Mouse (Mus musculus) urinary bladder, adult 2 months (tissue): ENCODE measurements at regions not wholly inside any gene's neighbourhood (a gene's known extent, or its start where the extent isn't known, plus 50 kb on each side); places are given as distances from the start of the nearest gene placed in this dataset.
"Not testable (repeated sequence)": the region's sequence is repeated elsewhere in the genome, so short reads cannot be mapped to it uniquely, and the experiment has no call there.

Experiments
- DNase-seq: peaks from one replicate; pipeline ENCODE4 v3.0.0; 2022; ENCODE audit warnings: low spot score

DNA sequence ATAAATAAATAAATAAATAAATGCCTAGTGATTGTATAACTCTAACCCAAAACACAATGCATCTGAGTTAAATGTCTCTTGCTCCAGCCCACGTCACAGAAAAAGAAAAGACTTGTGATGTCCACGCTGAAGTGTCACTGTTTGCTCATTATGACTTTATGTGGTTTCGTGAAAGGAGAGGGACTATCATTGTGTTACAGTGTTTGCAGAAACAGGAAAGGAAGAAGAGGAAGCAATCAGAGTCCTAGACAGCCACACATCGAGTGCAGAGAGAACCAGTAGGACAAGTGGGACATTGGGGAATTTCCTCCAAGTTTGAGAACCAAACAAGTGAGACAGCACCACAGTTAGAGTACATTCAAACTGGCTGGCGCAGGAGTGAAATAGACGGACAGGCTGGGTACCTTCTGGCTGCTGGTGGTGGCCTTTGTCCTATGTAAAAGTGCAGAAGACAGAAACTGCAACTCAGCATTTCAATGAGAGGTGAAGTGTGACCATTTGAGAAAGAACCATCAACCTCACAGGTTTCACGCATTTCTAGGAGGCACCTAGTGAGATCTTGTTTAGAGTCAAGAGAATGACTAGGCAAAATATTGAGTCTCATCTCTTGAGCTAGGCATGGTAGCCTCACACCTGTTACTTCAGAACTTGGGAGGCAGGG, 59.6 kb downstream of the Fasl start:
- no peak for DNase-seq

DNA sequence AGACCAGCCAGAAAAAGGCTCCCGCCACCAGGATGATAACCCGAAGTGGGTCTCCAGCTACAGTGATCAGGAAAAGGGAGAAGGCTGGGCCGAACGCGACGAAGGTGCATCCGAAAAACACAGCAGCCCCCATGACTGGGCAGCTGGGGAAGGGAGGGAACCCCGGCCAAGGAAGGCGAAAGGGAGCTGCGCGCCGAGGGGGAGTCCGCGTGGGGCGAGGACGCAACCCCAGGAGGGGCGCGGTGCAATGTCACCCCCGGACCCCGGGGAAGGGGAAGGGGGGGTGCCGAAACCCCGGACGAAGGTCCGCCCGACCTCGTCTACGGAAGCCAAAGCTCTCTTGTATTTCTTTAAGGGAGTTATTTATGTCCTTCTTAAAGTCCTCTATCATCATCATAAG, 60.9 kb downstream of the Fasl start:
- not testable (repeated sequence) for DNase-seq

DNA sequence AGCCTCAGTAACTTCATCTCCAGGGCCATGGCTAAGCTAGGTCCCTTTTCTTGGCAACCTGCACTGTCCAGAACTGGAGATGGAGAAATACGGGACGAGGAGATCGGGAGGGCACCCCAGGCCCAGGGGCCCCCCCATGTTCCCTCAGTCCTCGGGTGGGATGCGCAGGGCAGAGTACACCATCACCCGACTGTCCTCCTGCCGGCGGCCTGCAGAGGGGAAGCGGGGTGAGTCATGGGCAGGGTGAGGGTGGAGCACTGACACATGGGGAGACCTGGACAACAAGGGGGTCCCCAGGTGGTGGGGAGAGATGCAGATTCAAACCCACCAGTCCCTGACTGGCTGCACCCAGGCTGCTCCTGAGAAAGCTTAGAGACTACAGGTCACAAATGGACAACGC, 62.2 kb downstream of the Fasl start:
- DNase-seq, result not testable (repeated sequence)

DNA sequence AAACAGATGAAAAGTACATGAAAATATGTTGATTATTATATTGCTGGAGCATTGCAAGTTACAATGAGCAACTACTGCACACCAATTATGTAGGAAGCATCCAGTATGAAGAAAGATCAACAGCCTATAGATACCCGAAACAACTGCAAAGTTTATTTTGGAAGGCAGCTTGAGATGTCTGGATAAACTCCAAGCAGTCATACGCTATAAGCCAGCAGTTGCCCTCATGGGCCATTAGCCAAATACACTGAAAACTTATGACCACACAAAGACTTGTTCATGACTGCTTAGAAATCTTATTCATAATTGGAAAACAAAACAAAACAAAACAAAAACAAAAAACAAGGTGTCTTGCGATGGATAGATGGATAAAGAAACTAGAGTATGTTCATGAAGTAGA, 68.4 kb downstream of the Fasl start:
- DNase-seq, result no peak

DNA sequence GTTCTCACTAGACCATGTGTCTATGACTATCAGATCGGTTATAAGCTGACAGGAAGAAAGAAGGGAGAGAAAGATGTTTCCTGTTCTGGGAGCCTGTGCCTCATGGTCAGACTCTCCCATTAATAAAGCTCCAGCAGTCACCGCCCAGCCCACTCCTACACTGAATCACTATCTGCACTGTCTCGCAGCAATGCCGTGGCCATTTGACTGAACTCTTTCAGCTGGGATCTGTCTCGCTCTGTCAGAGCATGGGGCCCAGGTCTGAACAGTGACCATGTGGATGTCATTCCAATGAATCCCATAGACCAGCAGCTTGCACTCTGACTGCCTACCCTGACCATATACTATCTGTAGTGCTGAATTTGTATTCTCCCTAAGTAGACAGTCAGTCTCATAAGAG, 70.0 kb downstream of the Fasl start:
- DNase-seq, result no peak

DNA sequence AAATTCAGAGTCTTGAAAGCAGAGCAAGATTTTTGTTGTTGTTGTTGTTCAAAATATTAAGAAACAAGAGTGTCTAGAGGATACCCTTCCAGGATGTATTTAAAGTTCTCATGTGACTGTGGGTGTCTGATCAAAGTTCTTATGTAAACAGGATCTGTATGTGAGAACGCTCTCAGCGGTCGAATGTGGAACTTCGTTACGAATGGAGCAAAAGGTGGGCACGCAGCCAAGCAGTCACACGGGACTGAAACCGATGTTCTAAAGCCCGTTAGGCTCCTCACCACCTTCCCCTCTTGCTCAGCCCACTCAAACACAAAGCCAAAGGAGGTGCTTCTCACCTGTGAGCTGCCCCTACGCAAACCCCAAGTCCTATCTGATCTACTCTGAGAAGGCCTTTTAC, 75.4 kb downstream of the Fasl start:
- no peak for DNase-seq

DNA sequence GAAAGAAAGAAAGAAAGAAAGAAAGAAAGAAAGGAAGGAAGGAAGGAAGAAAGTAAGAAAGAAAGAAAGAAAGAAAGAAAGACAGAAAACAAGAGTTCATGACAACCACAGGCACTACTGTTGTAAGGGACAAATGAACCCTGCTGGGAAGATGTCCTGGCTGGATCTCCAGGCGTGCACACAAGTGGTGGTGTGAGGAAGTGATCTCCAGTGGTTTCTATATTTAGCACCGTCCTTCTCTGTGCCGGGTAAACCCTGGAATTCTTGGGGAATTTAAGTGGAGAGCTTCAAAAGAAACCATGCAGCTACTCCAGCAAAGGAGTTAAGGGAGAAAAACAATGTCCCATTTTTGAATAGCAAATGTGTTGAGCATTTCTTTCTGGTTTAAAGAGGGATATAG, 76.0 kb downstream of the Fasl start:
- DNase-seq, result no peak

DNA sequence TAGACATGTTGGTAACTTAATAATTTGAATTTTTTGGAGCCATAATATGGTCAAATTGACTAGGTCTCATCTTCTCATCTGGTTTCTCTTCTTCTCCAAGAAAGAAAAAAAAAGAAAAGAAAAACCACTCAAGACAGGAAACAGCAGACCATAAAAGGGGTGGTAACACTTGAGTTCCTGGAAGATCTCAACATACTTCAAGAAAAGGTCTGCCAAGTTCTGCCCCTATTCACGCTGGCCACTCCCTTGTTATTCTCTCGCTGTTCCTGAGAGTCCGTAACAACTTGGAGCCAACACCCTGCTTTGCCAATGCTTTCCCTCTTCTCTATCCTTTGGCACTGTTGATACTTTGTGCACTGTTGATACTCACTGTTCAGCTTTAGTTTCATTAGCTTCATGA, 81.2 kb downstream of the Fasl start:
- DNase-seq, result no peak

DNA sequence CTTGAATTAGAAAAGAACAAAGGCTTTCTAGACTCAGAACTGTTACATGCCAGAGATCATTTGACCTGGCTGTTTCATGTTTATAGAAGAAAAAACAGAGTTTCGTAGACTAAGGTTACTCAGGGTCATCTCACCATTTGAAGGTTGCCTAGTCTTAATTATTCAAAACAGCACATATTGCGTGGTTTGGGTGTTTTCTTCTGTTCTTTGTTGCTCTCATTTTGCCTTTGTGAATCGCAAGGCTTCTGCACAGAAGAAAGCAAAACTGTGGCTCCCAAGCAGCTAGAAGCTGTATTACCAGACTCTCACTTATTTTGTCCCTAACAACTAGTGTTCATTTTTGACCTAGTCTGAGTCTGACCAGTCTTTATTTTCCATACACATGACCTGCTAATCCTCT, 83.3 kb downstream of the Fasl start:
- no peak for DNase-seq

DNA sequence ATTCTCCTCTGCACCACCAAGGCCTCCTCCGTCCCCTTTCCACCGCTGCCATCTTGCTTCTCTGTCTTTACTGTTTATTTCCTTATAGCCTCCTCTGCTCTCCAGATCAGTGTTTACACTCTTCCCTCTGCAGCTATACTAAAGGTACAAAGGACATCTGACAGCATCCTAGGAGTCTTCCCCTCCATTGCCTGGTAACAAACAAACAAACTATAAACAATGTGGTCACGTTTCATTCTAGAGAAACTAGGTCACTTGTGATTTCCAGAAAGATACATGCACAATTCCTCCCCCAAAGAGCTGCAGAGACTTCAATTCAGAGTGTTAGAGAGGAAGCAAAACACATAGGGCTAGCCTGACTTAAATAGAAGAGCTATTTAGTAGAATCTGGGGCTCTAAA, 83.8 kb downstream of the Fasl start:
- no peak for DNase-seq

DNA sequence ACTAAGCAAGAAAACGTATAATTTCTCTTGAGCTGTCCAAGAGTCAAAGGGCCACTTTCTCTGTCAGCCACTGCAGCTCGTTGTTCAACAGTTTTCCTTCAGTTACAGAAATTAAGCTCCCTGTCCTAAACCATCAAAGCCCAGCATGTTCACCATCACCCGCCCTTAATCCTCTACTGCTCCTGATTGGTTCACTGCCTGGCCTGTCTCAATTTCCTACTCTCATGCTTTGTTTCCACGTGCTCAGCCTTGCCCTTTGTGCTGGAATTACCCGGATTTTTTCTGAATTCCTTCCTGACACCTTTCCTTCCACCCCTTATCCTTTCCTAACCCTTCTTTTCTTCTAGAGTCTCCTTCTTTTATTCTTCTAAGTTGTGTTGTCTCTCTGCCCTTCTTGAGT, 92.4 kb downstream of the Fasl start:
- no peak for DNase-seq

DNA sequence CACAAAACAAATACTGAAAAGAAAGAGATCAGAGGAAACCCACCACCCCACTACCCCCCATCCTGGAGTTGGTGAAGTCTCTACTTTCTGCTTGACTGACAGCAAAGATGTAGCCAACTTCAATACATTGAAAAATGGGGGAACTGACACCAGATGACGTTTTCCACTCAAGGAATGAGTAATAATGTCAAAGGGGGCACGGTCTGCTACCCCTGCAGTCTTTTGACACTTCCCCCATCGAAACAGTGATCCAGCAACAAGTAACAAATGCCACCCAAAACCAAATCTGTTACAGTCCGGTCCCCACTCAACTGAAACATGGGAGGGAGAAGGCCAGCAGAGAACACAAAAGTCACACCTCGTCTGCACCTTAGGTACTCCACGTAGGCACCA, 94.5 kb downstream of the Fasl start:
- no peak for DNase-seq

DNA sequence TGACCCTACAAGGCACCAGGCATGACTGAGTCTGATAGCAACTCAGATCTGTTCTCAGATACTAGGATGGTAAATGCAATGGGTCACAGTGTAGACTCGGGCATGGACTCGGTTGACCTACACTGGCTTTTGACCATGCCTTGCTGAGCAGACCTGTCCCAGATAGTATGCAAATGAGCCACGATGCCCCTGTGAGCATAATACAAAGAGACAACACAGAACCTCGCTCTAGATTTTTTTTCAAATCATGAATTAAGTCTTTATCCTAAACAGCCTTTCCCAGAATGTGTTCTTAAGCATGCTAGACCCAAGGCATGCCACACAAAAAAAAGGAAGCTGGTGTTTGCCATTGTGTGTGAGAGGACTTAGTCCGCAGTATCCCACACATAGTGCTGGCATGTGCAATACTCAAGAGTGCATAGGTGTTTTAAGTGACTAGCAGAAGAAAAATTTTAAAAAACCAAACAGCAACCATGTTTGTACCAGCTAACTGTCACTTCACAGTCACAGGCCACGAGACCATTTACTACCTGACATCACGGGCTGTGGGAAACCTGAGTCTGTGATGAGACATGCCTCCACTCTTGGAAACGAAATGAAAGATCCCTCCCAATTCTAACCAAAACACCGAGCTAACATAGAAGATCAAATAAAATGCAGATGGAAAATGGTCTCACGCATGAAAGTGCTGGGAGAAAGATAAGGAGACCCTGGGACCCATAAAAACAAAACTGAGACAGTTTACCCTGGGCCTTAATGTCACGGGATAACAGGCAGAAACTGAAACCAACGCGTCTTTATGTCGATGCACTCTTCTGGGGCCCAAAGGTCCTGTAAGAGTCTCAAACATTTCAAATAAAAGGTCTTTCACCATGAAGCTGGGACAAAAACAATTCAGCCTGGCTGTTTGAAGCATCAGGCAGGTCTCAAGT, 95.2 kb downstream of the Fasl start:
- DNase-seq, result no peak

DNA sequence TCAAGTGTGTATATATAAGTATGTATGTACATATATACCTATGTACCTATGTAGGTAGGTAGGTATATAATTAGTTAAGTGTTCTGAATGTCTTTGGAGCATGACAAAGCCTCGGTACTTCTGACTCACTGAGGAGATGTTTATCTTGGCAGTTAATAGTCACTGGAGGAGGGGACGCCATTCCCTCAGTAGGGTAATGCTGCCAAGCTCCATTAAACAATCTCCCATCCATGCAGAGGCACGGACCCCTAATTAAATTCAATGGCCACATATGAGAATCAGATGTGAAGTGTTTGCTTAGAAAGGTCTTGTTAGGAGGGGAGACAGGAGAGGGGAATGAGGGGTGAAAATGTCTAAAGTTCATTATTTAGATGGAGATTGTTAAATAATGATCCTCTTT, 99.3 kb downstream of the Fasl start:
- no peak for DNase-seq

DNA sequence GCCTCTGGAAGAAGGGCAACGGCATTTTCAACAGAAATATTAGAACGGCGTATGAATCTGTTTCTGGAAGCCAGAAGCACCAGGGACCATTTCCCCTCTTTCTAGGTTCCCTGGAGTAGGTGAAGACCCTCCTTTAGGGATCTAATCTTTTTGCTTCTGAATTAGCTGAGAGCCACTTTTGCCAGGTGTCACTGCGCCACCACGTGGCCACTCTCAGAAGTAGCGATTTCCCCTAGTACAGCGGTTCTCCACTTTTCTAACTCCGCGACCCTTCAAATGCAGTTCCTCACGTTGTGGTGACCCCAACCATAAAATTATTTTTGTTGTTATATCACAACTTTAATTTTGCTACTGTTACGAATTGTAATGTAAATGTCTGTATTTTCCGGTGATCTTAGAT, 100.7 kb downstream of the Fasl start:
- DNase-seq, result peak; percentile 35

DNA sequence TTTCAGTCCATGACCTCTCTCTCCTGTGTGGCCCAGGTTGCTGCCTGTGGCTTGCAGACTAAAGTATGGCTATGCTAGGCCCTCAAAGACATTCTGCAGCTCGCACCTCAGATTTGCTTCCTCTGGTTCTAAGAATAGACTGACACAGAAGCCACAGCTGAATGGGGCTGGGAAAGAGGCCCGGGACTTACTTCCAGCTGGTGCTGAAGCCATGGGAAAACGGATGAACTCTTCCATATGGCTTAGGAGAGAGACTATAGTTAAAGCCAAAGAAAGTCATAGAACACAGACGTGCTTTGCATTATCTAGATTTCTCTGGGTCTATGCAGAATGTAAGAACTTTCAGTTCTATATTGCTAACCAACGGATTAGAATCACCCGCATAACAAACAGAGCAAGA, 107.7 kb downstream of the Fasl start:
- DNase-seq, result no peak

DNA sequence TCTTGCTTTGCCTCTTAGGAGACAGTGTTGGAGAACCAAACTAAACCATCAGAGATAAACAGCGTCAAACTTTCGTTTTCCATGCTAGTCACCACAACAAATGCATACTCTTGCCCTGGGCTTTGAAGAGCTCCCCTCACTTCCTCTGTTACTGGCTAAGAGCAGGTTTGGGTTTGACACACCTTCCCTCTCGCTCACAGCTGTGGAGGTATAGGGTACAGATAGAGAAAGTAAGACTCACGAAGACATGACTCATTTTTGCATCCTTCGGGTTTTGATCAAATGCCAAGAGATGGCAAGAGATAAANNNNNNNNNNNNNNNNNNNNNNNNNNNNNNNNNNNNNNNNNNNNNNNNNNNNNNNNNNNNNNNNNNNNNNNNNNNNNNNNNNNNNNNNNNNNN, 117.4 kb downstream of the Fasl start:
- no peak for DNase-seq

DNA sequence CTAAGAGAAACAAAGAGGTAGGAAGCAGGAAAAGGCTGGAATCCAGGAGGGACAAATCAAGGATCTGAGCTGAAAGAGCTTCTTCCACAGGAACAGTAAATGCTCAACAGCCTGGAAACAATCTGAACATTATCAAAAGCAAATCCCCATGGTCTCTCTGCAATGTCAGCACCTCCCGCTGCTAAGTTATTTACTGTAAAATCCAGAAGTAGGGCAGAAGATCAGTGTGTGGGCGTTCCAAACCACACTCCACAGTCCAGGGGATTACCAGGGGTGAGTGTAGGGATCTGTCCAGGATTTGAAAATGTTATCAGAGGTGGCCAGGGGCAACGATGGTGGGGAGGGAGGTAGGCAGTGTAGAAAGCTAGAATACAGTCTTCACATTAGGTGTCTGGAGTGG, 124.0 kb downstream of the Fasl start:
- no peak for DNase-seq

DNA sequence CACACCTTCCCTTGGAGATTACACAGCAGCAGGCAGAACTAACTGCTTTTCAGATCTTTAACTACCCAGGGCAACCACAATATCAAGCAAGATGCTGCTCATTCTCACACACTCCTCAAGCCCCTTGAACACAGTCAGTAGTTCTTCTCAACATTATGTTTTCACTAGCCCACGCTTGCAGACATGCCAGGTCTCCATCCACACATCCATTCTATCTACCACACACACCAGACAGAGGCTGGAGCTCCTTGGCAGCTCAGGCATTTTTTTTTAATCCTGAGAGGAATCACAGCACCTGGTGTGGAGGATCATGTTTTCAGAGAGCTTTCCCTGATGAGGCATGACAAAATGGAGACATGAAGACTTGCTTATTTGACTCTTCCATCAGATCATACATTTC, 124.9 kb downstream of the Fasl start:
- DNase-seq, result no peak

DNA sequence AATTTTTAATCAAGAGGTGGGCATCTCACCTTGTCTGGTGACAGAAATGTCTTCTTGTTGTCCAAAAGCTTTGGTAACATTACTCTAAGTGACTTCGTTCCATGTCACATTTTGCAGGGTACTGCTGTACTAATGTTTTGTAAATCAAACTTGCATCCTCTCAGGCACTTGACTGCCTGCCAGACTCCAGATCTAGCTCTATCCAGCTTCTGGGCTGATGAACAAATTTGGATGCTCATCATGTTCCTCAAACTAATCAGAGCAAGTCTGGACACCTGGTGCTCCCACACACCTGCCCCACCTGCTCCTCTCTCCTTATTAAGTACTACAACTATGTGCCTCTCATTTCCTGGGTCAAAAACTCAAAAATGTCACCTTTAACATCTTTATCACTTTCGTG, 126.1 kb downstream of the Fasl start:
- DNase-seq, result no peak

DNA sequence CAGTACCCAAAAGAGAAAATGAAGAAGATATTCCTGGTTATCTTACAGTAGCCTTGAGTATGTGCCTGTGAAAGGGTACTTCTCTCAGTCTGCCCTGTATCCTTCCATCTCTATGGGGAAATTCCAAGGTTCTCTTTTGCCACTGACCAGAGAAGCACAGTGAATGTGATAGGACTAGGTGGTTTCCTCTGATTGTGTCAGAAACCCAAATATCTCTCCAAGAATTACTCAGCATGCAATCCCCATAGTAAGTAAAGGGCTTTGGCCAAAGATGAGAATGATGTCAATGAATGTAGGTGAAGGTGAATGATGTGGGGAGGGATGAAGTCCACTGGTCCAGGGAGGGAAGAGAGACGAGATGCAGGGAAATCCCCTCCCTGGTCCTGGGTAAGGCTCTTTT, 130.8 kb downstream of the Fasl start:
- no peak for DNase-seq

DNA sequence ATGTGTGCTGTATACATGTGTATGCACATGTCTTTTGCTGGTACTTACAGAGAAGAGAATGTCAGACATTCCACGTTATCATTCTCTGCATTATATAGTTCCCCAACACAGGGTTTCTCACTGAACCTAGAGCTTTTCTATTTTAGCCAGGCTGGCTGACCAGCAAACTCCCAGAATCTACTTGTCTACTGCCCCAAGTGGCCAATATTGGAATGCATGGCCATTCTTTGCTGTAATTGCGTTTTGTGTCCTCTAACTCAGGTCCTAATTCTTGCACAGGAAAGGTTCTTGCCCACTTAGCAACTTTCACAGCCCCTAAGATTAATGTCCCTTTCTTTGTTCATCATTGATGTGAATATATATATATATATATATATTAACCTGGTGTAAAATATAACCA, 138.9 kb downstream of the Fasl start:
- DNase-seq, result no peak

DNA sequence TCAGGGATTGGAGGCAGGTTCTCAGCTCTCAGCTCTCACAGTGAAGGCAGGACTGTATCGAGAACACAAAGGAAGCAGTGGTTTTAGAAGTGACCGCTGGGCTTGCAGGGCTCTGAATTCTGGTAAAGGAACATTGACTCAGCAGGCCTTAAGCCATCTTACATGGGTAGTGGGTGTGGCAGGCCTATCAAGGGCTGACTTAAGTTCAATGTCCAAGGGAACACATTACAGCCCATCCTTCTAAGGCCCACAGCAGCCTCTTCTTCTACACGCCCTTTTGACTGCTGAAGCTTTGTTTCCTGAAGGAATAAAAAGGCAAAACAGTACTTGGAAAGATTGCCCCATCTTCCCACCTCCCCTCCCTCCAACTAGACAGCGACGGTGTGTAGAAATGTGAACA, 137.6 kb downstream of the Tnfsf18 start:
- DNase-seq, result no peak

DNA sequence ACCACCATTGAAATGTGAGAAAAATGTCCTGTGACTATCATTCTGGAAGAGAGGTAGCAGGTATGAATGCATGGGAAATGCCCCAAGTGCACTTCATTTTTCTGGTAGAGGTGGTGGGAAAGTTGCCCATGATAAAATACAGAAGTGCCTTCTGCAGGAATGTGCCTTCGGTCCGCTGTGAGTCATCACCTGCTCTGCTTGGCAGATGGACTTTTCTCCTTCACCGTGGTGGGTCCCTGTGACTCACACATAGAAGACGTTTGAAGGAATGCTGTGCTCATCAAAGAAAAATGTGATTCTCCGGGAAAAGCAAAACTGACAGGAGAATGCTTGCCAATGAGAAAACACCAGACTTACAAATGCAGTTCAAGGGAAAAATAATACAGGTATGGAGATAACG, 126.8 kb downstream of the Tnfsf18 start:
- DNase-seq, result no peak
